Mouse (Mus musculus): ENCODE data around the gene Nub1. TPM values are rescaled to one million over a fixed set of nuclear protein-coding genes. Genes with fewer than 3 reads are reported as not detected.
"Not testable (repeated sequence)": the region's sequence is repeated elsewhere in the genome, so short reads cannot be mapped to it uniquely, and the experiment has no call there.

Nub1 gene
- 10 to 100 TPM; 43.3 to 43.9 TPM for total RNA-seq (2021)
- long read RNA-seq, experiment 1, transcript Nub1-202 (15 exons, 3,546 nt): minor isoform, 13 of 58 reads
- long read RNA-seq, experiment 1, transcript Nub1-201 (15 exons, 3,269 nt): major isoform, 20 of 58 reads
- long read RNA-seq, experiment 1, partial matches to known transcripts: 15 of 58 reads
- long read RNA-seq, experiment 1, other reads (novel, unspliced or antisense): 9 of 58 reads
- long read RNA-seq, experiment 2, transcript Nub1-202 (15 exons, 3,546 nt): major isoform, 17 of 54 reads
- long read RNA-seq, experiment 2, transcript Nub1-201 (15 exons, 3,269 nt): minor isoform, 14 of 54 reads
- long read RNA-seq, experiment 2, partial matches to known transcripts: 17 of 54 reads
- long read RNA-seq, experiment 2, other reads (novel, unspliced or antisense): 5 of 54 reads

DNA sequence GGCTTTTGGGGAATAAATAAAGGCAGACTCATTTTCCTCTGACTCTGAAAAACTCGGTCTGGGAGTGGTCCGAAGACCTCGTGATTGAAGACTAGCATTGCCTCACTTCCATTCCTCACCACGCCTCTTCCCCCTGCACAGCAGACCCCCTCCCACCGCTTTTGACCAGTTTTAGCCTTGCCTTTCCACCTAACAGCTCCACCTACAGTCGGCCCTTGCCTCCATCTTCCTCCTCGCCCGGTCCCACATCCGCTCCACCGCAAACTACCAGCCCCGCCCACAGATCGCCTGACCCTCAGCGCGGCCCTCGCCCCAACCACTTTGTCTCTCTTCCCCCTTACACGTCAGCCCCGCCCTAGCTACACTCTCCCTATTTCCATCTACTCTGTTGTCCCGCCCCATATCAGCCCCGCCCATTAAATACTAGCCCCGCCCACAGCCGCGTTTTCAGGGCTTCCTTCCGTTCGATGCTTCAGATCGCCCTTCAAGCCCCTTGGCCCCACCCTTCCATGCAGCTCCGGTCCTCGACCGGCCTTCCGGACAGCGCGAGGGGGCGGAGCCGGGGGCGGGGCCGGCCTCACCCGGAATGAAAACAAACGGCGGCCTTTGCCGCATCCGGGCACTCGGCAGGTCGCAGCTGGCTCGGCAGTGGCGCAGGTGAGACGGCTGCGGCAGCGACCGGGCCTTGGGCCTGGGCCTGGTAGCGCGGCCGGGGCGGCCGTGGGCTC is at the start of gene Nub1:
Gene Nub1, plus strand, starts transcription at position 167 of the 728 bp plus-strand sequence.
- peak; percentile 100 for DNase-seq

GRCm38 (mm10) chr5:24636987-24637386 is 48.3 kb upstream of the Nub1 start:
- DNase-seq: no peak

DNA sequence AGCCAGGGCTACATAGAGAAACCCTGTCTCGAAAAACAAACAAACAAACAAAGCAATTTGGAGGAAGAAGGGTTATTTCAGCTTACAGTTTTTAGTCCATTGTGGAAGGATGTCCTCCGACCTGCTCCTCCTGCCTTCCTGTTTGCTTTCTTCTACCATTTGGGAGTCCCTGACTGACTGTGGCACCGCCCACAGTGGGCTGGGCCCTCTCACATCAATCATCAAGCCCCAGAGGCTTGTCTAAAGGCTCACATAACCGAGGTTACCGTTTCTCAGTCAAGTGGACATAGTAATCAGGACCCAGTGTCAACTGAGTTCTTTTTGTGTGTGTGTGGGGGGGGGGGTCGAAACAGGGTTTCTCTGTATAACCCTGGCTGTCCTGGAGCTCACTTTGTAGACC is 47.2 kb upstream of the Nub1 start:
- no peak for DNase-seq

DNA sequence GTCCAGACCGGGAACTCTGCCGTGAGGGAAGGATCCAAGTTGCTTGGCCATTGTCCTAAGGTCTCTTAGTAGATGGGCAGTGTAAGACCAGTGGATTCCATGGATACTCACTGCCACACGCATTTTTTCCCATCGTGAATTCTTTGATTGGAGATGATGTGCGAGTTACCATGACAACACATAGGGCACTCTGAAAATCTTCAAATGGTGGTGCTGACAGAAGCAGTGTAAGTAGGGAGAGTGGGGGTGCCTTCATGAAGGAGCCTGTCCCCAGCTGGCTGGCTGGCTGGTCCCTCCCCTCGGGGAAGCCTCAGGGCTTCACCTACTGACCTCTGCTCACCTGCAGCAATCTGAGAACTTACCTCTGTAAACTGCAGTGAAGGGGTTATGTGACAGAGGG is 46.3 kb upstream of the Nub1 start:
- no peak for DNase-seq

GRCm38 (mm10) chr5:24645454-24645853 is 39.9 kb upstream of the Nub1 start:
- no peak for DNase-seq

- no peak for DNase-seq
These were observed 36.1 kb upstream of the Nub1 start for GRCm38 (mm10) chr5:24649231-24649630.

- DNase-seq: no peak
These were observed 35.6 kb upstream of the Nub1 start for GRCm38 (mm10) chr5:24649701-24650100.

DNA sequence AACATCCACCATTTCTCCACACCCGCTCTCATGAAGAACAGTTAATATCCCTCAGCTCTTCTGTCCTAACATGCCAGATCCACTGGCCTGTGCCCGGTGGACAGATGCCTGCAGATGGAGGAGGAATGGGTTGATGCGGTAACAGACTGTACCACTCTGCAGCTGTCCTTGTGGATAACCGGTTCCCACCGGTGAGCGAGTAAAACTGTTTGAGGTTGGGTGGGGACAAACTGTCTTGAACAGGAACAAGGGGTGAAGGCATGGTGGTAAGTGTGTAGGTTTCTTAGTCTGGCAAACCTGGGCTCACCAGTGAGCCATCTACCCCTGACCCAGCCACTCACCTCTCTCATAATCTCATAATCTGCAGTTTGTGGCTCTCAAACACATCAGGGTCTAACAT is 34.0 kb upstream of the Nub1 start:
- no peak for DNase-seq

- peak; percentile 93 for DNase-seq
These were observed 33.3 kb upstream of the Nub1 start for GRCm38 (mm10) chr5:24651768-24652752.

DNA sequence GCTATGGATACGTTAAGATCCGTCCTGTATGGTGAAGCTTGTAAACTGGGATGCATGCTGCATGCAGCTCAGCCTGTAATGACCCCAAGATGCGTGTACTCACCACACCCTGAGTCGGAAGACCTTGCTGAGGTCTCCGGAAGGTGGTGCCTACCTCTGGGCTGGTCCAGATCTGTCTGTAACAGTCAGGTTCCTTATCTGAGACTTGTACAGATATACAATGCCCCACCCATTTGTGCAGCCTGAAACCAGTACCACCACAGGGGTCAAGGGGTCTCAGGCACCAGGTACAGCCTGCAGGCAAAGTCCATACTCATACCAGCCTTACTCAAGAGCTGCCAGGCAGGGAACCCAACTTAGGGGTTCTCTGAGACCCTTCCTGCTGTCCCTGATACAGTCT is 32.6 kb upstream of the Nub1 start:
- DNase-seq: no peak

- DNase-seq: no peak
These were observed 30.8 kb upstream of the Nub1 start for GRCm38 (mm10) chr5:24654491-24654890.

- peak; percentile 8 for DNase-seq
These were observed 28.2 kb upstream of the Nub1 start for GRCm38 (mm10) chr5:24657113-24657512.

GRCm38 (mm10) chr5:24659708-24660423 is 25.5 kb upstream of the Nub1 start:
- no peak for DNase-seq

- DNase-seq: no peak
These were observed 23.9 kb upstream of the Nub1 start for GRCm38 (mm10) chr5:24661457-24661856.

GRCm38 (mm10) chr5:24674238-24674637 is 11.1 kb upstream of the Nub1 start:
- peak; percentile 89 for DNase-seq

- no peak for DNase-seq
These were observed 3.9 kb upstream of the Nub1 start for GRCm38 (mm10) chr5:24681436-24681835.

DNA sequence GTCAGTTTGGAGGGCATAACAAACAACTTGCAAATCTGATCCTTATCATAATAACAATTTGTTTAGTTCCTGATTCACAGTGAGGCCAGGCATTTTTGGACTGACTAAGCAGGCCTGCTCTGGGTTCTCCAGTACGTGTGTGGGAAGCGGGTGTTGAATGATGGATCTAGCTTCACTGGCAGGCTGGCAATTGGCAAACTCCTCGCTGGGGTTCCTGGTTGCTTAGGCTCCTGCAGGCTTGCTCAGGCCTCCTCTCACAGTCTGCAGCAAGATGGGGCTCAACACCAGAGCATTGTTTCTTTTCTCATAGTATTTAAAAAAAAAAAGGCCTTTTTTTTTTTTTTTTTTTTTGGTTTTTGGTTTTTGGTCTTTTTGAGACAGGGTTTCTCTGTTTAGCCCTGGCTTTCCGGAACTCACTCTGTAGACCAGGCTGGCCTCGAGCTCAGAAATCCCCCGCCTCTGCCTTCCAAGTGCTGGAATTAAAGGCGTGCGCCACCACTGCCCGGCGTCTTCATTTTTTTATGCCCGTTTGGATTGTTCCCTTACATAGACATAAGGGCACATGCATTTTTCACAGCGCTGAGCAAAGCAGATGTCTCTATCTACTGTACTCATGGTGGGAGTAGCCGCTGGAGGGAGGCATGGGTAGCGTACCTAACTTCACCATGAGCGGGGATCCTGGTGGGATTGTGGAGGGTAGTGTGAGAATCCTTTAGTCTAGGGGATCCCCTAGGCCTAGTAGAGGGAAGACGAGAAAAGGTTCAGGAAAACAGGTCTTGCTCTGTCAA is 560 bp upstream of the Nub1 start:
- DNase-seq: peak; percentile 53

- no peak for DNase-seq
These were observed 844 bp downstream of the Nub1 start for GRCm38 (mm10) chr5:24686176-24686575.

GRCm38 (mm10) chr5:24686671-24687420 is 1.5 kb downstream of the Nub1 start:
- DNase-seq: not testable (repeated sequence)

- no peak for DNase-seq
These were observed 2.4 kb downstream of the Nub1 start for GRCm38 (mm10) chr5:24687696-24688095.
